Mouse (Mus musculus) activated CD4-positive, CD25-positive, alpha-beta regulatory T cell, adult 4 months (primary cell): ENCODE data around the gene Egln1. TPM values are rescaled to one million over a fixed set of nuclear protein-coding genes. Genes with fewer than 3 reads are reported as not detected.

ENCODE experiments used
- ATAC-seq: one replicate; pipeline ENCODE4 v1.8.0; 2017
- polyA plus RNA-seq, 2 experiments: library from polyadenylated mRNA; unstranded; fragments of 100-300 nt; shearing (Covaris generic); gene quantifications; one replicate each; pipeline ENCODE4 v1.2.1; 2017

Egln1 gene
- polyA plus RNA-seq, 2 experiments from 2014 or later, result 9.3 to 12.4 TPM

DNA sequence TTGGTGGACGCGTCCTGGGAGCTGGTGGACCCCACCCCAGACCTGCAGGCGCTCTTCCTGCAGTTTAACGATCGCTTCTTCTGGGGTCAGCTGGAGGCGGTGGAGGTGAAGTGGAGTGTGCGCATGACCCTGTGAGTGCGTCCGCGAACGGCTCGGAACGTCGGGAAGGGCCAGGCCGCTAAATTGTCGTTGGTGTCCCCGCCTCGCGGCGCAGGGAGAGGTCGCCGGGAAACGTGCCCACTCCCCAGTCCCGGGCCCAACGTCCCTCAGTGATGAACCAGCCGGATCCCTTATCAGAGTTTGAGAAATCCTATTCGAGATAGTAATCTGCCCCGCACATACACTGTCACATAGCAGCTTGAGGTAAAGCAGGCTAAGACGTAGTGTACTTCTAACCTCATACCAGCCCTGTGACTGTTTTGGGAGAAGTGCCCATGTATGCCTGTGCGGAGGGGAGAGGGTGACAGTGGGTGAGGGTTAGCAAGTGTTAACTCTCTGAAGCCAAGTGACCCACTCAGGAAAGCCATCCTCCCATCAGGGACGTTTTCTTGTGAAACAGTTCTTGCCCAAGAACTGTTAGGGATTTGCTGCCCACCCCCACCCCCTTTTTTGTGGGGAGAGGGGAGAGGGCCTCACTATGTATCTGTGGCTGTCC lies 50.7 kb downstream of the Egln1 start:
- no peak for ATAC-seq

DNA sequence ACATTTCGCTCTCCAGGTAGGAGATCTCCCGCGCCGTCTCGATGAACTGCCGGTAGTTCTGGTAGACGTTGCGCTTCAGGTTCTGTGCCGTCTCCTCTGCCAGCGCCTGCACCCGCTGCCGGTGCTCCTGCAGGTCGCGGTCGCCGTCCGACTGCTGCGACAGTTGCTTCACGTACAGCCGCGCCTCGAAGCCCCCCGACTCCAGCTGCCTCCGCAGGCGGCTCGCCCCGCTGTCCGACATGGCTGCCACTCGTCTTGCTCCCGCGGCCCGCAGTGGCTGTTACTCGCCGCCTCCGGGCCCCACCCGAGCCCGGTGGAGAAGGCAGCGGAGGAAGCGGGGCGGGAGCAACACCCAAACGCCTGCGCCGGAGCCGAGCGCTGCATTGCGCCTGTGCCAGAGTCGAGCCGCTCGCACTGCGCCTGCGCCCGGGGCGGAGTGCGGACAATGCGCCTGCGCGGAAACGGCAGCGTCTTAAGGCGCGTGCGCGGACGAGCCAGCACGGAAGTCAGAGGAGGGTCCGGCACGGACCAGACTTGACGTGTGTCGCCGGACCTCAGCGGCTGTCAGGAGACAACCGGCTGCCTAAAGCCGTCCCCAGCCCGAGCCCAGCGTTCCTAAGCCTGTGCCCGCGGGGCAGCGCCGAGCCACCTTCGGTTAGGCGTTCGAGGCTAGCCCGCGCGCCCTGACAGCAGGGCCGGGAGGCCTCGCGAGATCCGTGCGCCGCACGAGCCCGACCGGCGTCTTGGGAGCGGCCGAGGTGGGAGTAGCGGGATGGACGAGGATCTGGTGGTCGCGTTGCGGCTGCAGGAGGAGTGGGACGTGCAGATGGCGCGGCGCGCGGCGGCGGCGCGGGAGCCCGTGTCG lies 51.5 kb downstream of the Egln1 start, which contains the start of the genes Exoc8 and Sprtn:
Gene Exoc8, minus strand, starts transcription at position 320 of the 865 bp plus-strand sequence.
Gene Sprtn, plus strand, starts transcription at position 501 of the 865 bp plus-strand sequence.
- peak; percentile 82 for ATAC-seq

DNA sequence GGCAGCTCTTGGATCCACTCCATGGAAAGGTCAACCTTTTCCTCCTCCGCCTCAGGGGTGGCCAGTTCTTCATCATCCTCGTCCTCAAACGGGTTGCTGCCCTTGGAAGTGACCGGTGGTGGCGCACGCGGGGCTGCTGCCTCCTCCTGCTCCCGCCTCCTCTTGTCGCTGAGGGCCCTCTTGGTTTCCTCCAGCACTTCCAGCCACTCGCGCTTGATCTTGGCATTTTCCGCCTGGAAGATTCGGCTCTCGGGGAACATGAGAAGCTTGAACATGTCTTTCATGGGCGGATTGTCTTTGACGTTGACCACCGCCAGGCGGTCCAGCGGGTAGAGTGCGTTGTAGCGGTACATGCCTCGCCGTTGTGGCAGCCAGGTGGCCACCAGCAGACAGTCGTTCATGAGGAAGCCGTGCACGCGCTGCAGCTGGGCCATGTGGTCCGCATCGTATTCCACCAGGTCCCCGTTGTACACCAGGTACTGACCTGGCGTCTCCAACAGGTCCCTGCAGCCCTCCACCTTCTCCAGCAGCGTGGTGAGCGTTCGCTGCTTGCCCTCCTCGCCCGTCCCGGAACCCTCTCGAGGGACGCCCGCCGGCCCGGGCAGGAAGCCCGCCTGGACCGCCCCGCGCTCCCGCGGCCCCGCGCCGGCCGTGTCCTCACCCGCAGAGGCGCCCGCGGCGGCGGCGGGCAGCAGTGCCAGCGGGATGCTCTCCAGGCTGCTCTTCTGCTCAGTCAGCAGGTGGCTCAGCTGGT lies 52.3 kb downstream of the Egln1 start:
- ATAC-seq, result peak; percentile 30

DNA sequence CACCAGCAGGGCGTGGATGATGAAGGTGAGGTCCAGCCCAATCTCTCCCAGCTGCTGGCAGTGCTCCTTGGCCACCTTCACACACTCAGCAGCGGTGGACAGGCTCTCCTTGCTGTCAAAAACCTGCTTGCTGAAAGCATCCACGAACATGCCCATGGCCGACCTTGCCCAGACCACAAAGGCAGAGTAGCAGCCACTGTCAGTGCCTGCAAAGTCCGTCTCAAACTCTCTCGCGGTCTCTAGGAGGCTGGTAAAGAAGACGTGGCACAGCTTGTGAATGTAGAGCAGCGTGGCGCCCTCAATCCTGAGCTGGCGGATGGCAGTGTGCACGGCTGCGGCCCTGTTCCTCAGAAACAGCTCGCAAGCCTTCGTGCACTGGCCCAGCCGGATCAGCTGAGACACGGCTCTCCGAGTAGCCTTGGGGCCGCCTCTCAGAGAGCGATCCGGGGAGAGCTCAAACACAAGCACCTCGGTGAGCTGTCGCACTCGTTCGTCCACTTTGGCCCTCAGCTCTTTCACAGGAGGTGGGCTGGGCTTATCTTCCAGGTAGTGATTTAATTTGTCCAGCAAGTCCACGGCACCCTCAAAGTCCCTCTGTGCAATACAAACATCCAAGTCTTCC lies 53.0 kb downstream of the Egln1 start:
- no peak for ATAC-seq

DNA sequence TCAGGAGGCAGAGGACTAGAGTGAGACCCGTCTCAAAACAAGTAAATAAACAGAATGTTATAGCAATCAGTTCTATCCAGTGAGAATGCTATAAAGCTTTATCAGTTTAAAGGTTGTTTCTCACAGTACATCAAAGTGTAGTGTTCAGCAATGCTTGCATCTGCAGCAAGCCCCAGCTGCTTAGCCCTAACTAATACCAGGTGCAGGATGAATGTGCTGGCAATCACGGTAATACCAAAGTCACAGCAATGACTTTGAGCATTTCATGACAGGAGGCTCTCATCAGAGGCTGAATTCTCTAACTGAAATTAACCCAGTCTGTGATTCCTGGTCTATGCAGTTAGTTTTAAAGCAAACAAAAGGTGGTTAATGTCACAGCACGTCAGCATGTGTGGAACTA lies 56.5 kb downstream of the Egln1 start:
- no peak for ATAC-seq

DNA sequence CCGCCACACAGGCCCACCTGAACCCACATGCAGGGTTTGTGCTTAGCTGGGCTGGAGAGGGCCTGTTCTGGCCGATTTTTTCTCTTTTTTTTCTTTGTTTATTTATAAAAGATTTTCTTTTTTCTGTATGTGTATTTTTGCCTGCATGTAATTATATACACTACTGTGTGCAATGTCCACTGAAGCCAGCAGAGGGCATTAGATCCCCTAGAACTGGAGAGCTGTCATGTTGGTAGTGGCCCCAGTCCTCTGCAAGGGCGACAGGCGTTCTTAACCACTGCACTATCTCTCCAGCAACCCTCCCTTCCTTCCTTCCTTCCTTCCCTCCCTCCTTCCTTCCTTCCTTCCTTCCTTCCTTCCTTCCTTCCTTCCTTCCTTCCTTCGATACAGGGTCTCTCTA lies 60.7 kb downstream of the Egln1 start:
- ATAC-seq, result no peak

DNA sequence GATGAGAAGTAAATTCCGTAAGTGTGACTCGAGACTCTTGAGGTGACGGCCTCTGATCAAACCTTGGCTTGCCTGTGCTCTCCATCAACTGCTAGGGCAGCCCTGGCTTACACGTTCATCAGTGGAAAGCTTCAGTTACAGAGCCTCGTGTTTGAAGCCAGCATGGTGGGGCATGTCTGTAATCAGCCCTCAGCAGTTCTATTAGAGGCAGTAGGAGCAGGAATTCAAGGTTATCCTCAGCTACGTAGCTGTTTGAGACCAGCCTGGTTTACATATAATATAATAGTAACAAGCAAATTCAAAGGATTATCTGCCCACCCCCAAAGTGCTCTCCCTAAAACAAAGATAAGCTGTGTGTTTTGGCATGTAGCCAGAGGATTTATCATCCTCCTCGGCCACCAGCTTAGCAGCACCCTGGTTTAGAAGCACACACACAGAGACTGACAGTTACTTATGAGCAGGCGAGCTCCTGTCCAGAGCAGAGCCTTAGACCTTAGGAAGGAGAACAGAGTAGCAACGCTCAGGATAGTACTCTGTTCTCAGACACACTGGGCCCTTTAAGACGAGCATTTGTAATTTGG lies 70.1 kb downstream of the Egln1 start:
- no peak for ATAC-seq

DNA sequence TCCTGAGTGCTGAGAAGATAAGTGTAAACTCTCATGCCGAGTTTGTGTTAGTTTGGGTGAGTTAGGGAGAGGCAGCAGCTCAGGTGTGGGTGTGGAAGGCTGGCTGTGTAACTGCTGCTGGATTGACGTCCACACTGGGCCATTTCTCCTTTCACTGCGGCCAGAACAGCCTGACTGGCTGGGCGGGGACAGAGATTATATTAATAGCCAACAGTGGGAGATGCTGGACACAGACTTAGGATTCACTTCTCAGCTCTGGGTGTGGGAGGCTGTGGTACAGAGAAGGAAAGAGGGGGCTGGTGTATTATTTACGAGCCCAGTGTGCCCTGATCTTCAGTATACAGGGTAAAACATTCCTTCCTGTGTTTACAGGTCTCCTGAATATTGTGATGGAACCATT lies 71.0 kb downstream of the Egln1 start:
- no peak for ATAC-seq

DNA sequence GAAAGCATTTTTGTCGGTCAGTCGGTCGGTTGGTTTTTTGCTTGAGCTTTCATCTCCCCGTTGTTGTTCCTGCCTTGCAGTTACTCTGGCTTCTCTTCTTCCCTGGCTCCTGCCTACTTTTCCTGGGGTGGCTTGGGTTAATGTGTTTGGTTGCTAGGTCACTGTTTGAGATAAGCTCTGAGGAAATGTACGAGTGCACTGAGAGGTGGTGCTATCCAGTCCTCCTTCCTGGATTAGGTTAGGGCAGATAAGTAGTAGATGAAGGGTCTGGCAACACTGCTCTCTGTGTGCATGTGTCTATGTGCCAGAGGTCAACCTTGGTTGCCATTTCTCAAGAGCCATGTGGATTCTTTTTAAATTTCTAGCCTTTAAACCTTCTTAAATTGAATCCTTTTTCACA lies 76.4 kb downstream of the Egln1 start:
- ATAC-seq, result no peak

DNA sequence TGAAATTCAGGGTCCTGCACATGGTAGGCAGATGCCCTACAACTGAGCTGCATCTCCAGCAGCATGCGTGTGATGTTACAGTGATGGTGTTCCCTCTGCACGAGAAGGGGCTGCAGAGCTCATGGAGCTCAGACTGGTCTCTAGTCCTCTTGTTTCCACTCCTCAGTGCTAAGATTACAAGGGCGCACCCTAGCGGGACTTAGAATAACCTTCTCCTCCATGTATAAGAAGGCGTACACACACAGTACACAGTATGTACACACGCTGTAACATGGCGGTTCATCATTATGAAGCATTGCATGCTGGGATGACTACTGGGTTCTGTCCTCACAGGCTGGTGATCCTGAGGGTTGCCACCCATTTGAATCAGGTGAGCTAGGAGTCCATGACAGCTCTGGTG lies 77.0 kb downstream of the Egln1 start:
- ATAC-seq, result no peak

DNA sequence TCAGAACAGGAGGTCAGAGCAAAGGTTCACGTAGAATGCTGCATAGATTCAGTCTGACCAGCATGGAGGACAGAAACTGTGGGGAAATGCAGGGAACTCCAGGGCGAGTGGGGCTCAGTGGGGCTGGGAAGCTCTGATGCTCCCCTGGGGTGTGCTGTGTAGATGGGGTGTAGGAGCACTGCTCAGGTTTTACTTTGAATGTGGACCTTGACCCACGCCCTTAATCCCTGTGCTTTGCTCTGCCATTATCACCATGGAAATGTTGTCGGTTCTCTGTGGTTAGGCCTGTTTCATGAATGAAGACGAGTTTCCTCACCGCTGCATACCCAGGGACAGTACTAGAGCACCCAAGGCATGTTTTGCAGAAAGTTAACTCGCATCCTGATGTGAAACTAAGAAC lies 77.7 kb downstream of the Egln1 start:
- no peak for ATAC-seq

DNA sequence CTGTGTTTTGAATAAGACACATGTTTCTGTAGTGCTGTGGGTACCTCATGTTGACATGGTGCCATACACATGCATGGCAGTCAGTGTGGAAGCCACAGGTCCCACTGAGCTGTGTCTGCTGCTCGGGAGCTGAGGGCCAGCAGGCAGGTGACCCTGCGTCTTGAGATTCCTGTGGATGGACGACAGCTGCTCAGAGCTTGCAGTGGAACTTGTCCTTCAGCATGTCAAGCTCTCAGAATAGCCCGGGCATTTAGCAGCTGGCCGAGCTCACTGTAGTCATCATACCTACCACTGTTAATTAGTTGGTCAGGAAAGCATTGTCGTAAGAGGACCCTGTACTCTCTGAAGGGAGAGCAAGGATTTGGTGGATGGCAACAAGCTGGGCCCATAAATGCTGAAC lies 79.4 kb downstream of the Egln1 start:
- no peak for ATAC-seq

DNA sequence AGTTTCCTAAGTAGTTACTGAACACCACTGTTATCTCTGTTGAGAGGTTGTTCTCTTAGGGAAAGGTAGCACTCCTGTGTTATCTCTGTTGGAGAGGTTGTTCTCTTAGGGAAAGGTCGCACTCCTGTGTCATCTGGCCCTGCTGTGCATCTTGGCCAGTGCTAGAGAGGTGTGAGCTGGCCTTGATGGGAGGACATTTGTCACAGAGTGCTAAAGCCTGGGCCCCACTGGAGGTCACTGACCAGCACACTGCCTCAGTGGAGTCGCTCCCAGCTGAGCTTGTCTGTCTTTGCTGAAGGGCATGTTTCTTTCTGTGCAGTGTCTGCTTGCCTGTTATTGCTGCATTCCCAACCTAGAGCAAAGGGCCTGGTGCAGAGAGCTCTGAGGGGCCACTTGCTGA lies 82.0 kb downstream of the Egln1 start:
- no peak for ATAC-seq

DNA sequence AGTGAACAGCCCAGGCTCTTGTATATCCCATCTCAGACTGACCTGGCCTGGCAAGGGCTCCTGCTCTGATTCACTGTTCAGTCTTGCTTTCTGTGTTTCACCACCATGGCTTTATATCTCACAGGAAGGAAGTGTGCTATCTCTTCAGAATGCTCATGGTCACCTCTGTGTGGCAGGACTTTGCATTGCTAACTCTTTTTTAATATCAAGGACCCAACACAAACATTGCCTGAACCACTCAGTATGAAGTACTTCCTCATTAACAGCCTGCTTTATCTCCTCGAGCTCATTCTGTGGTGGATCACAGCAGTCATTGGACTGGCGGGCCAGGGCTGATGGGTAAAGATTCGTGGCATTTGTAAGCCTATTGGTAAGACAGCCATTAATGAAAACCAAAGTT lies 82.5 kb downstream of the Egln1 start:
- ATAC-seq, result no peak

DNA sequence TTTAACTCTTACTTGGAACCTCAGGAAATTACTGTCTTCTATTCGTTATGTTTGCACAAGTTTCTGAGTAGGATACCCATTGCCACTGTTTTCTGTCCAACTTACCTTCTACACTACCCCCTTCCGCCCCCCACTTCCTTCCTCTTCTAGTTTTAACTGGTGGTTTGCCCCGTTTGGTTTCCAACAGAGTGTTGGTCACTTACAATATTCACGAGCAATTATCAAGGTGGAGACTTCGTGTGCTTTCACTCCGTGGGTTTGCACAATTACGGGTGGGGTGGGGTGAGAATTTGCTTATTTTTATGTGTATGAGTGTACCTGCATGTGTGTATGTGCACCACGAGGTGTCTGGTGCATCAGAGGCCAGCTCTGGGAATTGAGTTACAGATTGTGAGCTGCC lies 85.4 kb downstream of the Egln1 start:
- peak; percentile 19 for ATAC-seq

DNA sequence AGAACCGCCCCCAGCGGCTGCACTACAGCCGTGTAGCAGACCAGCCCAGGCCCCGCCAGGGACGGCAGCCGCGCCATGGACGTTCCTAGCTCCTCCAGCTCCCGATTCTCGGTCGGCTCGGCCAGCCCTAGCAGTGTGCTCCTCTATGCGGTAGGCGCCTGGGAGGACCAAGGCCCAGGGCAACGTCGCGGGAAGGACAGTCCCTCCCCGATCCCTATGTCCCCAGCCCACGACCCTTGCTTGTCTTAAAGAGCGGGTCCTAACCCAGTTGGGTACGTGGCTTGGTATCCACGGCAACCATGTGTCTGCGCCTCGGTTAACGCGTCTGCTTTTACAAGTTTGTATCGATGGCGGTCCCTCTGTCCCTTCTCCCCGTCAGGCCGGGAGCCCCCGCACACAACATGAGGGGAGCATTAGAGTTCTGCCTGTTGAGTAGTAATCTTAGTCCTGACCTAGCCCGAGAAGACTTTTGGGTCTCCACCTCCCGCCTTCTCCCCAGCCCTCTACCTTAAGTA lies 85.9 kb downstream of the Egln1 start:
- ATAC-seq, result peak; percentile 41

DNA sequence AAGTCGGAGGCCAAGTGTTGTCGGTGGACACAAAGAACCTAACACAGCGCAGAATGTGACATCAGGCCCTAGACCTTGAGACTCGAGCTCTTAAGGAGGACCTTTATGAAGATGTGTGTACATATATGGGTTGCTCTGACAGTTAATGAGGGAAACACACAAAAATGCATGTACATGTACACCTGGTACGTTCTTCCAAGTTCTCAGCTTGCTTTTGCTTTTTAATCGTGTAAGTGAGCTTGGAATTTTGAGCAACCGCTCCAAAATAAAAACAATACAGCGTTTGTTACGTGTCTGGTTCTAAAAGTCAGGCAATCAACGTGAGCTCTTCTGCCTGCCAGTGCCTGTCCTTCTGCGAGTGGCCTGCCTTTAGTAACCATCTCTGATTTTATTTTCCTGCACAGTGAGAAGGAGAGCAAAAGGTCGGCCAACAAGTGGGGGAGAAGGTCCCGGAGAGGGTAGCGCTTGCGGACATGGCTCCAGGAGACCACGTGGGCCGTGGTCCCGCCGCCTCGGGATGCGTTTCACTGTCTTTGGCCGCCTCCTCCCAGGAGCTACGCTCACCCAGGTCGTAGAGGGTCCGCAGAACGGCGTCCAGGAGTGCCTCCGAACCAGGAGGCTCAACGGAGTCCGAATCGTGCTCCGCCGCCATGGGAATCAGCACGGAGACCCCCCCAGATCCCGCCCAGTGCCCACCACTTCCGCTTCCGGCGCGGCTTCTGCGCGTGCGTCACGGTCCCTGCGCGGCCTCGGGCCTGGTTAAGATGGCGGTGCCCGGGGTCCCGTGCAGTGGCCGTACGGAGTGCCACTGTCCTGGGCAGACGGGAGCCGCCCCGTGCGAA lies 86.6 kb downstream of the Egln1 start, which contains the start of the genes Gnpat and 2810004N23Rik:
Gene Gnpat, plus strand, starts transcription at position 713 of the 842 bp plus-strand sequence.
Gene 2810004N23Rik, minus strand, starts transcription at position 800 of the 842 bp plus-strand sequence.
- ATAC-seq, result peak; percentile 88

DNA sequence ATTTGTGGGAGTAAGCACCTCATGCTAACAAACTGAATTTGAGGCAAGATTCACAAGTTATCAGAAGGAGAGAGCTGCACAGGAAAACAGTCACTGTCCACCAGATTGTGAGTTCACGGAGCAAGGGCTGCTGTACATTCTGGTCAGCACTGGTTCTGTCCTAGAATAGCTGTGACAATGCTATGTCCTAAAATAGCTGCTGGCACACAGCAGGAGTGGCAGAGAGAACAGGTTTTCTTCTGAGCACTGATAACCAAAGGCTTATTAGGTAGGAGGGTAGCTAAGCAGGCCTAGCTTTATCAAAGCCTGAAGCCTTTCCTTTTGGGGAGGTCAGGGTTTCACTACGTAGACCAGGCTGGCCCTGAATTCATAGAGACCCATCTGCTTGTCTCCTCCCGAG lies 88.9 kb downstream of the Egln1 start:
- ATAC-seq, result no peak

DNA sequence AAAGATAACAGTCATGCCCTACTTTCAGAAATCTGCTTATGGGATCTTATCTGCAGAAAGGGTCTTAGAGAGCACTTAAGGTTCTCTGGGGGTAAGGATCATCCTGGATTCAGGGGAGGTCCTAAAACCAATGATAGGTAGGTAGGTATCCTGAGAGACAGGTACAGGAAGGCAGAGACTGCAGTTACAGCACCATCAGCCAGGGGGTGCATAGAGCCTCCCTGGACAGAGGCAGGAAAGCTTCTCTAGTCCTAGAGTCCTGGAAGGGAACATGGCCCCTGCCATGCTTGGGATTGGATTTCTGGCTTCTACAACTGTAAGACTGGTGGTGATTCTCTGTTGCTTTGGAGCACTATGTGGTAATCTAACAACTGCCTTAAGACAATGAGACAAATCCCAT lies 89.7 kb downstream of the Egln1 start:
- ATAC-seq, result peak; percentile 31
